Mouse (Mus musculus): ENCODE measurements at regions not wholly inside any gene's neighbourhood (a gene's known extent, or its start where the extent isn't known, plus 50 kb on each side); places are given as distances from the start of the nearest gene placed in this dataset.

DNA sequence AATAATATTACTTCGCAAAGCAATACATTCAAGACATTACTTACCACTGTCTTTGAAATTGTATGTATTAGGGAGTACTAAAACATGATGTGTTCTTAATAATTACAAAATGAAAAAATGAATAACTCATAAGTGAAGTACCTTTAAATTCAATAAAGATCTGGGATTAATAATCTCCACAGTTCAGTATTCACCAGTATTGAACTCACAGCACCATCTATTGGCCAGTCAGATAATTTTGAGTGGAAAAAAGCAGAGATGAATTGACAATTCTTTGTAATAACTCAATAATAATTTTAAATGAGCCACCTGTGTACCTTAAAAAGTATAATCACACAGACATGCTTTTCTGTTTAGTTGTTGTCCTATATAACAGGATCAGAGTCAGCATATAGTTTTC is 180.7 kb downstream of the Nsun3 start:
- peak; percentile 46 for TF ChIP-seq RAD21 (IDR thresholded peaks at IDR 0.05; ENCODE audit: low read depth, low read length)
- TF ChIP-seq SMC3 (IDR thresholded peaks at IDR 0.05; ENCODE audit: low read depth, low read length): no peak
- TF ChIP-seq CTCF (conservative IDR thresholded peaks at IDR 0.05 in 1 of 2, IDR thresholded peaks at IDR 0.05 in 1 of 2; ENCODE audit: low read depth in 2 of 2, low read length in 2 of 2): peak in 1 of 2 experiments; percentile 55; a peak in 2 of 4 replicates
- TF ChIP-seq POLR2A (IDR thresholded peaks at IDR 0.05; ENCODE audit: low read depth, low read length): no peak
- TF ChIP-seq TBP (conservative IDR thresholded peaks at IDR 0.05; ENCODE audit: low read depth, low read length): no peak
- TF ChIP-seq MAZ (IDR thresholded peaks at IDR 0.05; ENCODE audit: low read depth, low read length): no peak
- TF ChIP-seq UBTF (IDR thresholded peaks at IDR 0.05; ENCODE audit: low read depth, low read length): no peak
- no peak for TF ChIP-seq NELFE (IDR thresholded peaks at IDR 0.05; ENCODE audit: low read depth, low read length)
- no peak for TF ChIP-seq ZMIZ1 (IDR thresholded peaks at IDR 0.05; ENCODE audit: low read depth, low read length)
- no peak for TF ChIP-seq MAX (IDR thresholded peaks at IDR 0.05; ENCODE audit: low read length)
- no peak for TF ChIP-seq EP300 (IDR thresholded peaks at IDR 0.05; ENCODE audit: low read length)
- TF ChIP-seq USF1 (IDR thresholded peaks at IDR 0.05; ENCODE audit: low read depth, low read length): no peak
- no peak for TF ChIP-seq HCFC1 (IDR thresholded peaks at IDR 0.05; ENCODE audit: low read depth, low read length)
